Mouse (Mus musculus) retina, adult 2 months (tissue): ENCODE results near the gene Grhpr.
"Not testable (repeated sequence)": the region's sequence is repeated elsewhere in the genome, so short reads cannot be mapped to it uniquely, and the experiment has no call there.

Source experiments
- DNase-seq: peaks from one replicate; pipeline ENCODE4 v3.0.0-alpha.2; 2012; ENCODE audit warnings: low read depth, low spot score

Gene Grhpr

GRCm38 (mm10) chr4:44973871-44974270 is 7.3 kb upstream of the Grhpr start:
- no peak for DNase-seq

DNA sequence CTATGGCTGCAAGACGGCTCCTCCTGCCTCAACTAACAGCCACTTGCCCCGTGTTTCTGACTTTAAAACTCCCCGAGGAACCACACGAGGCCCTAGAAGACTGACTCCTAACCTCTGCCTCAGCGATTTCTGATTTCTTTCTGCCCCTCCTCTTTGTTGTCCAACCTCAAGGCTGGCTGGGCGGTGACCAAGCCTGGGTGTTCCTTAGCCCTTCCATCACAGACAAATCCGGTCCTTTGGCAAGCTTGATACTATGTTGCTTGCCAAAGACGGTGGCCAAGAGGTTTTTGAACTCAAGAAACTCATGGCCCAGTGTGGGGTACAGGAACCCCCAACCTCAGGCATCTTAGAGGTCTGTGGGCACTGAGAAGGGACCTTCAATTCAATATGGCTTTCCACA is 6.9 kb upstream of the Grhpr start:
- no peak for DNase-seq

GRCm38 (mm10) chr4:44976026-44976615 is 5.1 kb upstream of the Grhpr start:
- DNase-seq: no peak

DNA sequence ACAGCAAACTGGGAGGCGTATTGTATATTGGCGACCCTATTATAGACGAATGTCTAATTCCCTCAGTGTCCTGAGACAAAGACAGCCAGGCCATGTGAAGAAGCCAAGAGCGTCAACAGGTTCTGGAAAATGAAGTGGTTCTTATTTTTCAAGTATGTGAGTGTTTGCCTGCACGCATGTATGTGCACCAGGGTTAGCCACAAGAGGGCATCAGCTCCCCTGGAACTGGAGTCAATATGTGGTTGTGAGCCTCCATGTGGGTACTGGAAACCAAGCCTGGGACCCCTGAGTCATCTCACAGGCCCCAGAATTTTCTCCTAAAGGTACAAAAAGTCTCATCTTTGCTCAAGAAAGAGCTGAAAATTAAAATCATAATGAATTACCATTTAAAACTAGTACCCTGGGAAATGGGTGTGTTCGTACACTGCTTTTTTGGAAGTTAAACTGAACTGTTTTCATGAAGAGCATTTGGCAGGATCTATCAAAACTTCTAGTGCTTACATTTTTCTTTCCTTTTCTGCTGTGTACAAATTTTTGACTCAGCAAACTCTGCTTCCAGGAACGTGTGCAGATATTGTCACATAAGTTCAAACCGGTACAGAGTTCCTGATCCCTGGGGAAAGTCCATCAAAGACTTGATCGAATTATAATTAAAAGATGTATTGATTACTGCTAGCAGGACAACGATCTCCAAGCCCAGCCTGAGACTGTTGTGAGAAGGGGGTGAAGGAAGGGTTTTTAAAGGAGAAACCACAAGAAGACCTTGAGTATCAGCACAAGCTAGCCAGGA is 4.1 kb upstream of the Grhpr start:
- DNase-seq: no peak

GRCm38 (mm10) chr4:44978175-44978574 is 3.0 kb upstream of the Grhpr start:
- no peak for DNase-seq

GRCm38 (mm10) chr4:44979794-44980338 is 1.3 kb upstream of the Grhpr start:
- DNase-seq: no peak

DNA sequence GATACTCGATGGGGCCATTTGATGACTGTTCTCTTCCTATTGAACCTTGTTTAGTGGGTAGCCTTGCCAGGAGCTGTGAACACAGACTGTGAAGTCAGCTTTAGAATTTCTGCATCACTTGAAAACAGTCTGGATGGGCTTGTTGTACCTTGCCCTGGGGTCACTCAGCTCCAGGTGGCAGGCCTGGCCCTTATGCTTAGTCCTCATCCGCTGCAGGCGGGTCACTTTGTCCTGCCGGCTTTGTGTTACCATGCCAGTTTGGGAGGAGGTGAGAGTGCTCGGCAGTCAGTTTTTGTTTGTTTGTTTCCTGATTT is 736 bp downstream of the Grhpr start:
- DNase-seq: no peak

- DNase-seq: no peak
These were observed 1.4 kb downstream of the Grhpr start for GRCm38 (mm10) chr4:44982440-44983130.

- no peak for DNase-seq
These were observed 2.0 kb downstream of the Grhpr start for GRCm38 (mm10) chr4:44983131-44983740.

DNA sequence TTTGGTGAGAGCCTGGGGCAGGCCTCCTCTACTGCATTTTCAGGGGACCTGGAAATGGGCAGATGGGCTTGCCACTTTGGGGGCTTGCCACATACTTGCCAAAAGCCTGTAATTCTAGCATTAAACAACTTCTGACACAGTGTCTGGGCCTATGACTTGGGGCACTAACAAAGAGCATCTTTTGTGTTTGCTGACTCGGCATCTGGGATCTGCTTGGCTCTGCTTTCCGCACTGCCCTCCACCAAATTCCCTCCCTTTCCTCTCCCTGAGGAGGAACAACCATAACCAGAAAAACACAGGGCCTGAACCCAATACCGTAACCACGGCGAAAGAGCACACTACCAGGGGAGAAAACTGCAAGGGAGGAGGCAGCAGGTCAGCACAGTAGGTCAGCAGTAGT is 9.4 kb downstream of the Grhpr start:
- no peak for DNase-seq

GRCm38 (mm10) chr4:44992330-44992729 is 11.1 kb downstream of the Grhpr start:
- DNase-seq: not testable (repeated sequence)

GRCm38 (mm10) chr4:44993179-44993578 is 12.0 kb downstream of the Grhpr start:
- not testable (repeated sequence) for DNase-seq

GRCm38 (mm10) chr4:44993847-44994246 is 12.7 kb downstream of the Grhpr start:
- DNase-seq: no peak

GRCm38 (mm10) chr4:44994776-44995175 is 13.6 kb downstream of the Grhpr start:
- DNase-seq: no peak

DNA sequence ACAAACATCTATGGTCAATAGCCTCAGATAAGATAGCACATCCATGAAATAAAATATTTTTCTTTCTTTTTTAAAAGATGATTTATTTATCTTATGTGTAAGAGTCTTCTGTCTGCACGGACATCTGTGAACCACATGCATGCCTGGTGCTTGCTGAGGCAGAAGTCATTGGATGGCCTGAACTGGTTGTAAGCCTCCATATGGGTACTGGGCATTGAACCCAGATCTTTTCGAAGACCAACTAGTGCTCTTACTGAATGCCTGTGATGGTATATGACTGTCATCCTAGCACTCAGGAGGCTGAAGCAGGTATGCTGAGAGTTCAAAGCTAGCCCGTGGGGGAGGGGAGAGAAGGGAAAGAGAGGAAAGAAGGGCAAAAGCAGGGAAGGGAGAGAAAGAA is 16.9 kb downstream of the Grhpr start:
- no peak for DNase-seq

- DNase-seq: no peak
These were observed 18.8 kb downstream of the Grhpr start for GRCm38 (mm10) chr4:45000001-45000400.

- DNase-seq: no peak
These were observed 24.3 kb downstream of the Grhpr start for GRCm38 (mm10) chr4:45005452-45005851.

GRCm38 (mm10) chr4:45010806-45011415 is 29.7 kb downstream of the Grhpr start:
- no peak for DNase-seq

- no peak for DNase-seq
These were observed 30.4 kb downstream of the Grhpr start for GRCm38 (mm10) chr4:45011581-45012104.

GRCm38 (mm10) chr4:45012105-45012975 is 31.1 kb downstream of the Grhpr start, which contains the start of gene Zbtb5:
Gene Zbtb5, minus strand, starts transcription at chr4:45012412.
- peak; percentile 100 for DNase-seq
